Mouse (Mus musculus): ENCODE data around the gene Kcp. TPM values are rescaled to one million over a fixed set of nuclear protein-coding genes. Genes with fewer than 3 reads are reported as not detected.

The Kcp gene
- polyA plus RNA-seq, 1 experiment, result 4.9 TPM

DNA sequence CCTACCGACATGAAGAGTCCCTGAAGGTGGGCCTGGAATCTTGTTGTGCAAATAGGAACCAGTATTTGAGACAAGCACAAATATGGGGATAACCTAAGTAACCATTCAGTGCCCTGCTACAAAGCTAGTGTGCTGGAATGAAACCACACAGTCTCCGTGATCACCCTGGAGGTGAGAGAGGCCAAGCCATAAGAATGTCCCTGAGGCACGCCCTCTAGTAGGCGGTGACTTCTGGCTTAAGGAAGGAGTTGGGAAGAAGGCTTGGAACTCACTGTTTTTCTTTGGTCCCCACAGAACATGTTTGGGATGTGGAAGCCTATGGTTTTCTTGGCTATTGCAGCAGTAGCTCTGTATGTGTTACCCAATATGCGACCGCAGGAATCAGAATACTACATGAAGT lies 81.4 kb downstream of the Kcp start:
- WGBS, result 85% methylated on average over 6 of the region's 6 CpGs

DNA sequence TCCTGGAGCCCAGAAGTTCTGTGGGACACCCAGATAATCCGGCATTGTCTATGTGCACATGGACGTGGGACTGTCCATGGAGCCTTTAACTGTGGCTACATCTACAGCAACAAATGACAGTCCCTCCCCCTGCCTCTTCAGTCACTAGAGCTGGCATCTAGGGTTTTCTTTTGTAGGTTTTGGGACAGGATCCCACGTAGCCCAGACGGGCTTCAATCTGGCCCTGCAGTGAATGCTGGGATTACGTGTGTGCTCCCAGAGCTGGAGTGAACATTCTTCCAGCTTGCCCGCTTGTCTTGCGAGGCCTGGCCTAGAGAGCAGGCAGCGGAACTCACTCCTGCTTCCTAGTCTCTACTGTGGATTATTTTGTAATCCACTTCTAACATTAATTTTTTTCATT lies 82.6 kb downstream of the Kcp start:
- WGBS, result 52% methylated on average over 8 of the region's 8 CpGs
- no peaks in the 10 kb centered on the region for H3K4me1 ChIP-seq (ENCODE audit: control insufficient read depth, insufficient read depth, low read length)
- no peak for TF ChIP-seq CTCF (IDR thresholded peaks at IDR 0.05; ENCODE audit: borderline replicate concordance, insufficient read depth, low read depth, low read length)
- no peak for TF ChIP-seq POLR2A (IDR thresholded peaks at IDR 0.05; ENCODE audit: borderline replicate concordance, insufficient read depth, low read length)
- H3K27me3 ChIP-seq (ENCODE audit: control insufficient read depth, insufficient read depth, low read length), result no peaks in the 10 kb centered on the region
- DNase-seq, result no peak
- H3K4me3 ChIP-seq (replicated peaks; ENCODE audit: insufficient read depth, low read depth, low read length), result no peak overlapping the region
- no peak overlapping the region for H3K27ac ChIP-seq (ENCODE audit: insufficient read depth, low read length)

More for the DNA sequence above, 81.4 kb downstream of the Kcp start:
- H3K27ac ChIP-seq (ENCODE audit: insufficient read depth, low read length), result no peak overlapping the region
- TF ChIP-seq POLR2A (IDR thresholded peaks at IDR 0.05; ENCODE audit: borderline replicate concordance, insufficient read depth, low read length) (no peak), CTCF (IDR thresholded peaks at IDR 0.05; ENCODE audit: borderline replicate concordance, insufficient read depth, low read depth, low read length) (no peak)
- H3K4me1 ChIP-seq (ENCODE audit: control insufficient read depth, insufficient read depth, low read length), result no peaks in the 10 kb centered on the region
- no peak overlapping the region for H3K4me3 ChIP-seq (replicated peaks; ENCODE audit: insufficient read depth, low read depth, low read length)
- DNase-seq, result no peak
- H3K27me3 ChIP-seq (ENCODE audit: control insufficient read depth, insufficient read depth, low read length), result no peaks in the 10 kb centered on the region

Other genes starting within 250 kb of the Kcp start
- 10.2 and 11.2 TPM in 2 replicates for gene Hilpda, start 235.5 kb downstream of the Kcp start, polyA plus RNA-seq (2012; rRNA removed)
- gene Fam71f2, start 228.4 kb downstream of the Kcp start, polyA plus RNA-seq (2012; rRNA removed), result 1.1 TPM in 2 replicates
- gene Fam71f1, start 188.8 kb downstream of the Kcp start, polyA plus RNA-seq (2012; rRNA removed), result not detected in 2 replicates
- gene Calu, start 159.9 kb downstream of the Kcp start, polyA plus RNA-seq (2012; rRNA removed), result 68.0 and 68.6 TPM in 2 replicates
- not detected in 2 replicates for gene Opn1sw, start 119.5 kb downstream of the Kcp start, polyA plus RNA-seq (2012; rRNA removed)
- 154 and 164 TPM in 2 replicates for gene Ccdc136, start 111.6 kb downstream of the Kcp start, polyA plus RNA-seq (2012; rRNA removed)
- gene Flnc, start 74.7 kb downstream of the Kcp start, polyA plus RNA-seq (2012; rRNA removed), result 0.65 and 0.72 TPM in 2 replicates
- gene Atp6v1f, start 40.2 kb downstream of the Kcp start, polyA plus RNA-seq (2012; rRNA removed), result 424 and 433 TPM in 2 replicates
- gene Atp6v1fnb, start 36.5 kb downstream of the Kcp start, polyA plus RNA-seq (2012; rRNA removed), result 0.17 and 0.23 TPM in 2 replicates
- 2.0 TPM in 2 replicates for gene Irf5, start 18.7 kb upstream of the Kcp start, polyA plus RNA-seq (2012; rRNA removed)
- gene Tnpo3, start 101.9 kb upstream of the Kcp start, polyA plus RNA-seq (2012; rRNA removed), result 50.8 TPM in 2 replicates
- 27.2 and 27.9 TPM in 2 replicates for gene Tspan33, start 186.3 kb upstream of the Kcp start, polyA plus RNA-seq (2012; rRNA removed)
- gene Smo, start 227.6 kb upstream of the Kcp start, polyA plus RNA-seq (2012; rRNA removed), result 12.6 and 13.6 TPM in 2 replicates